Mouse (Mus musculus) midbrain, embryonic 12.5 days (tissue): ENCODE results near the gene Prss54. TPM values are rescaled to one million over a fixed set of nuclear protein-coding genes. Genes with fewer than 3 reads are reported as not detected.
A peak's percentile ranks its signal among the peaks of the same experiment; 100 is the strongest.

ENCODE experiments used
- ATAC-seq: fragments of 200-750 bp; cut with Nextera tagmentation; 2 replicates; pipeline ENCODE4 v1.8.0; 2017; ENCODE audit warnings: low read depth, moderate TSS enrichment, moderate library complexity; ENCODE audit not compliant: low FRiP score
- H3K27ac ChIP-seq: fragments of 300-500 bp; sonication (generic); replicated peaks from 2 replicates; pipeline ENCODE4 v1.5.1; 2016; ENCODE audit warnings: mild to moderate bottlenecking
- H3K27me3 ChIP-seq: fragments of 300-500 bp; sonication (generic); 2 replicates; pipeline ENCODE4 v1.6.1; 2016; ENCODE audit warnings: mild to moderate bottlenecking
- H3K36me3 ChIP-seq: fragments of 300-500 bp; sonication (generic); 2 replicates; pipeline ENCODE4 v1.6.1; 2016
- H3K4me1 ChIP-seq: fragments of 300-500 bp; sonication (generic); 2 replicates; pipeline ENCODE4 v1.6.1; 2016
- H3K4me2 ChIP-seq: fragments of 300-500 bp; sonication (generic); replicated peaks from 2 replicates; pipeline ENCODE4 v1.6.1; 2016; ENCODE audit warnings: mild to moderate bottlenecking, moderate library complexity
- H3K4me3 ChIP-seq: fragments of 300-500 bp; sonication (generic); 2 replicates; pipeline ENCODE4 v1.5.1; 2016; ENCODE audit warnings: mild to moderate bottlenecking
- H3K9ac ChIP-seq: fragments of 300-500 bp; sonication (generic); replicated peaks from 2 replicates; pipeline ENCODE4 v1.6.1; 2016; ENCODE audit warnings: mild to moderate bottlenecking, moderate library complexity
- H3K9me3 ChIP-seq: fragments of 300-500 bp; sonication (generic); 2 replicates; pipeline ENCODE4 v1.6.1; 2016; ENCODE audit warnings: mild to moderate bottlenecking
- WGBS: fragments of 180-500 bp; shearing (Covaris S2); methylation state at CpG from one replicate; pipeline ENCODE4 v1.1.7; 2016; 5-methylcytosine and 5-hydroxymethylcytosine counted together
- polyA plus RNA-seq: library from polyadenylated mRNA; unstranded; fragments of >200 nt; fragmentation: Nextera tagmentation; extraction: Ambion mirVana; gene quantifications from 2 replicates; pipeline ENCODE4 v1.2.1, GENCODE M21; 2016

The Prss54 gene
- polyA plus RNA-seq, 1 experiment from 2014 or later: not detected

DNA sequence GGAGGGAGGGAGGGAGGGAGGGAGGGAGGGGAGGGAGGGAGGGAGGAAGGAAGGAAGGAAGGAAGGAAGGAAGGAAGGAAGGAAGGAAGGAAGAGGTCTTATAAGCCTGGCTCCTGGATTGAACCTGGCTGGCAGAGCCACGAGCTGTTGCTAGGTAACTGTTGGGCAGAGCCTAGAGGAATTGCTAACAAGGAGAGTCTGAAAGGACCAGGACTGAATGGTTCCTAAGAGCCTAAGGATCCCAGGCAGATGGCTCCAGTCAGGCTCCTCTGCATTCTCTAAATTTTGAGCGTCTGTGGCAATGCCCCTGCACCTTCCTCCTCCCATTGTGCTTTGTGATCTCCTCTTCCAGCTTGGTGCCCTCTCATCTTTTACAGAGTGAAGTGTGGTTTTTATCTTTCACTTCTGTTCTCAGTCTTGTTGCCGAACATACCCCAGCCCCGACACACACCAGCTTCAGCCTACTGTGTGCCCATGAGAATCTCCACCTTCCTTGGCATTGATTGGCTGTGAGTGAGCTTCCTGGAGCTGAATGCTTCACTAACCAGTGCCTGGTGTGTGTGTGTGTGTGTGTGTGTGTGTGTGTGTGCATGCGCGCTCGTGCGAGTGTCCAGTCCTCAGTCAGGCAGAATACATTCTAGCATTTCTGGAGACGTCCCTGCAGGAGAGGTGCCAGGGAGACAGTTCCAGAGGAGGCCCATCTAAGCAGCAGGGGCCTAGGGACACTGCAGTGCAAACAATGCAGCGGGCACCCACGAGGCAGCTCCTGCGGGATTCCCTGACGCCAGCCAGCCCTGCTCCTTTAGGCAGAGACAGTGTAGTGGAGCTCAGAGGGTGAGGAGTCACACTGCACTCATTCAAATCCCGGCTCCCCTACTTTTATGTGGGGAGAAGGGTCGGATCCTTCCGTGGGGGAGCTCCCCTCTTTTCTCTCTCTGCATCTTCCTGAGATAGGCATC, 26.0 kb downstream of the Prss54 start:
- Histone ChIP-seq H3K27me3 (no peaks in the 10 kb centered on the region), H3K9ac (no peak overlapping the region), H3K27ac (0 out of 2 replicates have a peak overlapping the region, but pooled peaks have one; percentile 32), H3K4me3 (no peak overlapping the region), H3K4me1 (peaks cover 10% of the 10 kb centered on the region; the same call in 1 of the 2 replicates), H3K9me3 (no peaks in the 10 kb centered on the region), H3K36me3 (no peaks in the 10 kb centered on the region), H3K4me2 (no peak overlapping the region)
- peak; percentile 56; the same call in 1 of the 2 replicates for ATAC-seq
- 53% methylated on average over 16 of the region's 16 CpGs for WGBS

GRCm38 (mm10) chr8:95547931-95548330, 28.2 kb downstream of the Prss54 start:
- Histone ChIP-seq H3K36me3 (no peaks in the 10 kb centered on the region), H3K4me3 (no peak overlapping the region), H3K27ac (no peak overlapping the region), H3K4me2 (no peak overlapping the region), H3K4me1 (peaks cover 10% of the 10 kb centered on the region; the same call in 1 of the 2 replicates), H3K9ac (no peak overlapping the region), H3K9me3 (no peaks in the 10 kb centered on the region), H3K27me3 (no peaks in the 10 kb centered on the region)
- WGBS: 72% methylated on average over 8 of the region's 8 CpGs
- ATAC-seq: no peak

- H3K4me3 ChIP-seq: no peak overlapping the region
- no peak overlapping the region for H3K27ac ChIP-seq
- no peaks in the 10 kb centered on the region for H3K27me3 ChIP-seq
- H3K9ac ChIP-seq: no peak overlapping the region
- no peaks in the 10 kb centered on the region for H3K36me3 ChIP-seq
- H3K4me1 ChIP-seq: peaks cover 10% of the 10 kb centered on the region; the same call in 1 of the 2 replicates
- no peak overlapping the region for H3K4me2 ChIP-seq
- no peaks in the 10 kb centered on the region for H3K9me3 ChIP-seq
- ATAC-seq: no peak
- 89% methylated on average over 4 of the region's 4 CpGs for WGBS
Measured at GRCm38 (mm10) chr8:95546986-95547385, 29.2 kb downstream of the Prss54 start.

DNA sequence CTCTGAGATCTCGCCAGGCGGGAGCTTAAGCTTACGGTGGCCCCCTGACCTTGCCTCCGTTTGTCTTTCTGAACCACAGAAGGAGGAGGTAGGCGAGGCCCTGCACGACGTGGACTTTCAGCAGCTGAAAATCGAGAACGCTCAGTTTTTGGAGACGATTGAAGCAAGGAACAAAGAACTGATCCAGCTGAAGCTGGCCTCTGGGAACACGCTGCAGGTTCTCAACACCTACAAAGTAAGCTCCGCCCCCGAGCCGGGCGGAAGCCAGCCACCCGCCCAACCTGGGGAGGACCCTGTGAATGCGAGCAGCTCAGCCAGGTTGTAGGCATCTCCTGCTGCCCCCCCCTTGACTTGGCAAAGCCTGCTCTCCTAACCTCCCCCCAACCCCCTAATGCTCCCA, 30.3 kb downstream of the Prss54 start:
- Histone ChIP-seq H3K4me2 (no peak overlapping the region), H3K9ac (no peak overlapping the region), H3K27me3 (no peaks in the 10 kb centered on the region), H3K4me3 (no peak overlapping the region), H3K36me3 (no peaks in the 10 kb centered on the region), H3K4me1 (peaks cover 10% of the 10 kb centered on the region; the same call in 1 of the 2 replicates), H3K27ac (no peak overlapping the region), H3K9me3 (no peaks in the 10 kb centered on the region)
- ATAC-seq: no peak
- WGBS: 84% methylated on average over 17 of the region's 17 CpGs

DNA sequence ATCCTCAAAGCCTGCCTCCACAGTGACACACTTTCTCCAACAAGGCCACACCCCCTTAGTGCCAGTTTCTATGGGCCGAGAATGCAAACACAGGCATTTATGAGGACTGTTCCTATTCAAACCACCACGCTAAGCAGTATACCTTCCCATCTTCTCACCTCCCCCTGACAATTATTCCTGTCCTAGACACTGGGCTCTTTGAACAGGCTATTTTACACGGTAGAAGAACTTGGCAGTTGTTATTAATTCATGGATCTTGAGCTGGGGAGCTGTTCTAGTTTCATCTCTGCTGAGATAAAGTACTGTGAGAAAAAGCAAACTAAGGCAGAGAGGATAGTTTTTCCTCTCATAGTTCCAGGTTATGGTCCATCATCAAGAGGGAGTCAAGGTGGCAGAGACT, 33.1 kb downstream of the Prss54 start:
- Histone ChIP-seq H3K9ac (no peak overlapping the region), H3K9me3 (no peaks in the 10 kb centered on the region), H3K4me2 (no peak overlapping the region), H3K4me3 (no peak overlapping the region), H3K27me3 (no peaks in the 10 kb centered on the region), H3K4me1 (peaks cover 3% of the 10 kb centered on the region; the same call in 1 of the 2 replicates), H3K27ac (no peak overlapping the region), H3K36me3 (no peaks in the 10 kb centered on the region)
- 80% methylated on average over 3 of the region's 3 CpGs for WGBS
- ATAC-seq: no peak

DNA sequence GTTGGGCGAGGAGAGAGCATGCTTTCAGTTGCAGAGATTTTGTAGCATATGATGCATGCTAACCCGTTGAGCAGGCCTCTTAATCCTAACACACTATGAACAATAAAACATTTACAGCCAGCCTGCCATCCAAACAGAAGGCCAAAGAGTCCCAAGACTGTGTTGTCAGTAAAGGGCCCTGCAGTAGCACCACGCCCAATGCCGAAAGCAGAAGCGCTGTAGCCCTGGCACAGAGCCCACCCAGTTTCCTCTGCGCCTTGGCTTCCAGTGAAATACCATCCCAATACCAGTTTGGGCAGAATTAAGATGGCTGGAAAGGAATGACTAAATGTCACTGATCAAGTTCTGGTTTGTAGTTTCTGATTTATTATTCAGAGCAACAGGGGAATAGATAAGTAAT, 33.9 kb downstream of the Prss54 start:
- Histone ChIP-seq H3K27me3 (no peaks in the 10 kb centered on the region), H3K4me1 (peaks cover 3% of the 10 kb centered on the region; the same call in 1 of the 2 replicates), H3K4me2 (no peak overlapping the region), H3K9ac (no peak overlapping the region), H3K27ac (no peak overlapping the region), H3K9me3 (no peaks in the 10 kb centered on the region), H3K36me3 (no peaks in the 10 kb centered on the region), H3K4me3 (no peak overlapping the region)
- 91% methylated on average over 6 of the region's 6 CpGs for WGBS
- ATAC-seq: no peak

DNA sequence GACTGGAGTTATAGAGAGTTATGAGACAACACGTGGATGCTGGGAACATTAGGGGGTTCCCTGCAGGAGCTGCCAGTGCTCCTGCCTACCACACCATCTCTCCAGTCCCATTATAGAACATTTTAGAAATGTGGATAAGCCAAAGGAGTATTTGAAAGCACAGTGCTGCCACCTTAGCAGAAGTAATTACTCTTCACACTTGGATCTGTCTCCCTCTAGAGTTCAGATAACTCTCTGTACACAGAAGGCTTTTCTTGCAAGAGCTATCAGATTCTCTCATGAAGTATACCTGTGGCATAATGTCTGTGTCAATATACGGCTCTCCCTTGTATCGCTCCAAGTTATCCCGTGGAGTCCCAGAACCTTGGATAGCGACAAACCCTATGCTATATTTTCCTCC, 36.7 kb downstream of the Prss54 start:
- WGBS: 86% methylated on average over 5 of the region's 5 CpGs

GRCm38 (mm10) chr8:95533584-95534387, 42.4 kb downstream of the Prss54 start, which contains the start of gene Ccdc113:
Ccdc113 (plus strand) TSS chr8:95534085.
- Histone ChIP-seq H3K4me1 (no peaks in the 10 kb centered on the region), H3K9ac (peak within 1 kb of the TSS; percentile 49), H3K4me3 (peak within 1 kb of the TSS; percentile 45), H3K27me3 (peaks cover 2% of the 10 kb centered on the region; the same call in 1 of the 2 replicates), H3K27ac (no peak within 1 kb of the TSS), H3K36me3 (no peaks in the 10 kb centered on the region), H3K4me2 (peak within 1 kb of the TSS; percentile 73), H3K9me3 (no peaks in the 10 kb centered on the region)
- 7% methylated on average over 33 of the region's 33 CpGs for WGBS
- peak; percentile 93 for ATAC-seq

More for the DNA sequence above, 36.7 kb downstream of the Prss54 start:
- no peaks in the 10 kb centered on the region for H3K36me3 ChIP-seq
- H3K4me2 ChIP-seq: no peak overlapping the region
- no peak overlapping the region for H3K9ac ChIP-seq
- H3K4me1 ChIP-seq: no peaks in the 10 kb centered on the region
- no peak for ATAC-seq
- no peak overlapping the region for H3K4me3 ChIP-seq
- H3K27ac ChIP-seq: no peak overlapping the region
- H3K27me3 ChIP-seq: no peaks in the 10 kb centered on the region
- no peaks in the 10 kb centered on the region for H3K9me3 ChIP-seq

GRCm38 (mm10) chr8:95532206-95532605, 43.9 kb downstream of the Prss54 start:
- H3K9me3 ChIP-seq: no peaks in the 10 kb centered on the region
- no peak overlapping the region for H3K27ac ChIP-seq
- no peak overlapping the region for H3K9ac ChIP-seq
- no peaks in the 10 kb centered on the region for H3K36me3 ChIP-seq
- no peak overlapping the region for H3K4me2 ChIP-seq
- 66% methylated on average over 4 of the region's 4 CpGs for WGBS
- ATAC-seq: no peak
- no peaks in the 10 kb centered on the region for H3K4me1 ChIP-seq
- peaks cover 4% of the 10 kb centered on the region; the same call in 1 of the 2 replicates for H3K27me3 ChIP-seq
- H3K4me3 ChIP-seq: no peak overlapping the region

DNA sequence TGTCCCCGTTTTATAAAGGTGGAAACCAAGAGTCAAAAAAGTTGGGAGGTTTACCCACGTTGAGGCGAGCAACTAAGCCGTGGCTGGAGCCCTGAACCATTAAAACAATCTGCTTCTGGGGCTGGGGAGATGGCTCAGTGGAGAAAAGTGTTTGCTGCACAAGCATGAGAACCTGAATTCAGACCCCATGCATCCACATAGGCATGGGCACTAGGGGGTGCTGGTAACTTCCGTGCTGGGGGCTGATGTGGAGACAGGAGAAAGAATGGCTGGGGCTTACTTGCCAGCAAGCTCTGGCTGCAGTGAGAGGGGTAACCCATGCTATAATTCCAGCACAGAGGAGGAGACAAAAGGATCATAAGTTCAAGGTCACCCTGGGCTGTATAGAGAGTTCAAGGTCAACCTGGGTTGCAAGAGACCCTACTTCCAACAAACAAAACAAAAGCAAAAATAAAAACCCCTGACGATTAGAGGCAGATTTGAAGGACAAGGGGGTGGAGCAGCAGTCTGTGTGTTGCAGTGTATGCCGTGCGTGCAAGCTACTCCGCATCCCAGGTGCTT, 47.3 kb downstream of the Prss54 start:
- no peaks in the 10 kb centered on the region for H3K4me1 ChIP-seq
- peaks cover 4% of the 10 kb centered on the region; the same call in 1 of the 2 replicates for H3K27me3 ChIP-seq
- no peaks in the 10 kb centered on the region for H3K36me3 ChIP-seq
- H3K27ac ChIP-seq: no peak overlapping the region
- H3K9me3 ChIP-seq: no peaks in the 10 kb centered on the region
- H3K4me2 ChIP-seq: no peak overlapping the region
- 61% methylated on average over 9 of the region's 9 CpGs for WGBS
- no peak overlapping the region for H3K9ac ChIP-seq
- no peak for ATAC-seq
- H3K4me3 ChIP-seq: no peak overlapping the region

DNA sequence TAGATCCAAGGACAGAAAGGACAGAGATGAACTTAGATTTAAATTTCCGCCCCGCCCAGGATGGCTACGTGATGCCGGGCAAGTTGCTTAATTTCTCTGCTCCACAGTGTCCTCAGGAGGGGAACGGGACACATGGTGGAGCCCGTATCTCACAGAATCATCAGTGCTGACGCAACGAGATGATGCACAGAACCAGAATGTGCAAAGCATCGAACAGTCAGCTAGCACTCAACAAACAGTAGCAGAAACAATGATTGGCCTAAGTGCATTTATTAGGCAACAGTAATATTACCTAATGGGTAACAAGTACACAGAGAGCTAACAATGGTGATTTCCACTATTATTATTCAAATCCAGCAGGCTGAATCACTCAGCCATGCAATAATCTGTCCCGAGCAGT, 47.9 kb downstream of the Prss54 start:
- no peak overlapping the region for H3K27ac ChIP-seq
- no peak for ATAC-seq
- no peak overlapping the region for H3K9ac ChIP-seq
- H3K4me1 ChIP-seq: no peaks in the 10 kb centered on the region
- no peak overlapping the region for H3K4me2 ChIP-seq
- 78% methylated on average over 10 of the region's 10 CpGs for WGBS
- no peak overlapping the region for H3K4me3 ChIP-seq
- peaks cover 4% of the 10 kb centered on the region; the same call in 1 of the 2 replicates for H3K27me3 ChIP-seq
- H3K9me3 ChIP-seq: no peaks in the 10 kb centered on the region
- no peaks in the 10 kb centered on the region for H3K36me3 ChIP-seq
